Mouse (Mus musculus) right cerebral cortex, postnatal 4 days (tissue): ENCODE results near the gene Parpbp.

Source experiments
- DNase-seq: peaks from one replicate; pipeline ENCODE4 v3.0.0-alpha.2; 2022

Parpbp gene

GRCm38 (mm10) chr10:88146707-88147477 is at the start of gene Parpbp, which contains the start of gene Nup37:
Gene Parpbp (minus strand): TSS chr10:88146941.
Gene Nup37 (plus strand): TSS chr10:88146992.
- peak; percentile 91 for DNase-seq

- no peak for DNase-seq
These were observed 20.8 kb upstream of the Parpbp start for GRCm38 (mm10) chr10:88167438-88168077.

DNA sequence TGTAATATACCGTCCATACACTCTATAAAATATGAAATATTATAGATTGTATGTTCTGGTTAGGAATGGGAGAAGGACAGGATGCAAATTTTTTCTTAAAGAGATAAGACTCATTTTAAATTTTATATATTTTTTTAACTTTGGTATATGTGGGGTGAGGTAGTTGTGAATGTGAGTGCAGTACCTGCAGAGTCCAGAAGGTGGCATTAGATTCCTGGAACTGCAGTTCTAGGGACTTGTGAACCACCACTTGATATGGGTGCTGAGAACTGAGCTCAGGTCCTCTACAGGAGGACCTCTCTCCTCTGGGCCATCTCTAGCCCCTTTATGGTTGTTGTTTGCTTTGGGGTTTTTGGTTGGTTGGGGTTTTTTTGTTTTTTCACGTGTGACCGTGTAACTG is 19.4 kb upstream of the Parpbp start:
- no peak for DNase-seq

DNA sequence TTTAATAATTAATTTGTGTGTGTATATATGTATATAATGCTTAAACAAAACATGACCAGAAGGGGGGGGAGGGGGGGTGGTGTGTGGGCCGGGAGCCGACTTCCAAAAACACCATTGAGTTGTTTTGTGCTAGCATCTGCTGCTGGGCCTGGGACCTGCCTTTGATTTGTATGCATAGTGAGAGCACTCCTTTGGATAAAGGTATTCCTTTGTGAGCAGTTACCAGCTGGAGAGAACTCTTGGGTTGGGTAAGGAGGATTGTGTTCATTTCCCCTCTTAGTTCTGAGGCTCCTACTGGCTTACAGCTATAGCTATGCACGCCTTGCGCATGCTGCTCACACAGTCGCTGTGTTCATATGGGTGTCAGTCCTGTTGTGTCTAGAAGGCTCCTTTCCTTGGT is 15.9 kb upstream of the Parpbp start:
- DNase-seq: no peak

DNA sequence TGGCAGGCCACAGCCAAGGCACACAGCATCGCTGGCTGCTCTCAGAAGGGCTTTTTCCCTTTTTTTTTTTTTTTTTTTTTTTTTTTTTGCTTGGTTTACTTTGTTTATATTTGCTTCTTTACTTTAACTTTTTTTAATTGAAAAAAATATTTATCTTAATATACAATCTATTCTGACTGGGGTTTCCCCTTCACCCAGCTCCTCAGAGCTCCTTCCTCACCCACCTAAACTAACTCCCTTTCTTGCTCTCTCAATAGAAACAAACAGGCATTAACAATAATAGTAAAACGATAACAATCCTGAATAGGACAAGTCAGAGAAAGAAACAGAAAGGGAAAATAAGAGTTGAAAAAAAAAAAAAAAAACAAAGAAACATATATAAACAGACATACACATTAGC is 15.4 kb upstream of the Parpbp start:
- DNase-seq: no peak

- DNase-seq: no peak
These were observed 4.9 kb upstream of the Parpbp start for GRCm38 (mm10) chr10:88151658-88152057.

DNA sequence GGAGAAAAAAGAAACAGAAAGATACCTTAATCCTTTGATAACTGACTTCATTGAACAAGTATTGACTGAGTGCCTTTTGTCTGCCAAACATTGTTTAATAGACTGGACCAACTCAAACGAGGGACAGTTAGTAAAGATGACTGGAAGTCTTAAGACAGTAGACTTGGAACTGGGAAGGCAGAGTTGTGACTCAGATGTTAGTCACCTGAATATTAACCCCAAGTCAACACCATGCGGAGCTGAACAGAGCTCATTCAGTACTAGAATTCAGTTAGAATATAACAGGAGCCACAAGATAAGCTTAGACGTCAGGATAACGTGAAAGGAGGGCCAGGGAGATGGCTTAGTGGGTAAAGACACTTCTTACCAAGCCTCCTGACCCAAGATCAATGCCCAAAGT is 3.6 kb upstream of the Parpbp start:
- DNase-seq: no peak

DNA sequence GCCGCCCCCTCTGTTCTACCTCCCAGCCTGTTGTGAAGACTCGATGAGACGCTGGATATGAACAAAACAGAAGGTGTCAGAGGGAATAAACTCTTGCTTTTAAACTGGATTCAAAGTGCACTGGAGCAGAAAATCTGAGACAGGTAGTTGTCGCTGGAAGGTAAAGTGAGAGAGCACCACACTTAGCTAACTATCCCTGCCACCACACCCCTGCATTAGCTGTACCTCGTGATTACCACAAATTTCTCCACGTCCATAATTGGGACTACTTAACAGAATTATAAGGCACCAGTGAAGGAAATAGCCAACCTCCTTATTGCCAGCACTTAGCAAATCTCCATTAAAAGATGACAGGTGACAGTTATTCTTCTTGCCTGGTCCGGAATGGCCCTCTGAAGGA is 554 bp downstream of the Parpbp start:
- no peak for DNase-seq

GRCm38 (mm10) chr10:88135630-88136029 is 11.1 kb downstream of the Parpbp start:
- no peak for DNase-seq

DNA sequence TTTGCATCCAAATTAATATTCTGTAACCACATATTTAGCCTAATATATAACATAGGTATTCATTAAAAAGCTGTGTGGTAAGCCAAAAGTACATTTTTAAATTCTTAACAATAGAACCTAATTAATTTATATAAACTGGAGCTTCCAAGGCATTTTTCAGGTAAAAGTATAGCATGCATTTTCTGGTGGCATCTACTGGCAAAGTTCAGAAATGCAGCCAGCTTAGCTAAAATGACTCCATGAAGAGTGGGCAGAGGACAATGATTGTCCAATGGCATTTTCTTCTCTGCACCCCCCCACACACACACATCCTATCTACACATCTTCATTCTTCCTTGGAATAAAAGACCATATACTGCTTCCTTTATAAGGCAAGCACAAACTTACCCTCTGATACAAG is 27.0 kb downstream of the Parpbp start:
- DNase-seq: no peak

- no peak for DNase-seq
These were observed 33.5 kb downstream of the Parpbp start for GRCm38 (mm10) chr10:88113290-88113689.

GRCm38 (mm10) chr10:88106169-88106568 is 40.6 kb downstream of the Parpbp start:
- no peak for DNase-seq

DNA sequence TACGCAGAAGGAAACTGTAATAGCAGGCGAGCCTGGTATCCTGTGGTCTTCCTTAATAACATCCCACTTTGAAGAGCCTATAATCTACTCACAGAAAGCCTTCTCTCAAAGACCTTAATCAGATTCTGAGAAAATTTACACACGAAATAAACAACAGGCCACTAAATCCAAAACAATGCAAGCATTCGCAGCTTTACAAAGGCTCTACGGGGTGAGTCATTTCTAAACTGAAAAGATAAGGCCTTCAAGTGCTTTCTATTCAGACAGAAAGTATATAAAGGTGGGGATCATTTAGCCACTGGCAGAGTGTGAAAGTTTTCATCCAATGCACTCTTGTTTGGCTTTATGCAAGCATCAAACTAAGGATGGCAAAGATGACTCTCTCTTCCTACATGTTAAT is 56.0 kb downstream of the Parpbp start, which contains the start of gene Pmch:
Gene Pmch (plus strand): TSS at position 301 of the 400 bp plus-strand sequence.
- DNase-seq: no peak

- DNase-seq: no peak
These were observed 79.4 kb downstream of the Parpbp start for GRCm38 (mm10) chr10:88067377-88067776.

GRCm38 (mm10) chr10:88064872-88065271 is 81.9 kb downstream of the Parpbp start:
- DNase-seq: no peak

- DNase-seq: no peak
These were observed 83.3 kb downstream of the Parpbp start for GRCm38 (mm10) chr10:88063436-88063835.

- DNase-seq: peak; percentile 33
These were observed 89.6 kb downstream of the Parpbp start for GRCm38 (mm10) chr10:88056950-88057649.

DNA sequence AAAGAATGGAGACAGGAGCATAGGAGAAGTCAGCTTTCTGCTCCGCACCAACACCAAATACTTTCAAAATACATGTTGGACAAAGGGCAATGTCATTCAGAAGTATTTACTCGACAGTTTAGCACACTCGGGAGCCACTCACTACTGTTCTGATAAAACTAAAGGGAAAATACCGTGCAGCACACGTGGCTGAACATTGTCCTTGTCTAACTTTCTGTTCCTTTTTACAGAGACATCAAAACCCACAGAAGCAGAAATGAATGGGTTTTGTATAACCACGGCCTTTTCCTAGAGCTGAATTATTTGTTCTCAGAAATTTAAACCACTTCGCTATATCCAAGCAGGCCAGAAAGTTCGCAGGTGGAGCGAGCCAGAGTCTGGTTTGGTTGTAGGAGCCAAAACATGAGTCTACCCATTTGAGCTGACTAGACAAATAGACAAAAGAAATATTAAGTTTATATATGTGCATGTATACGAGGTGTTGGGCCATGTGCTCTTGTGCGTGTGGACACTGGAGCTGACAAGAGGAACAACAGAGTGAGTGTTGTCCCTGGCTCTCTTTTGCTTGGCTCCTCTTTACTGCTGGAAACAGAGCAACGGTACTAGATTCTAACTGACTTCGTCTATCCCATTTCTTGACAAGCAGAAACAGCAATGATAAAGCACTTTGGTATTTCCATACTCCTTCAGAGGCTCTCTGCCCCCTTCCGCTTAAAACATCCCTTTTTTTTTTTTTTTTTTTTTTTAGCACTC is 92.3 kb downstream of the Parpbp start:
- no peak for DNase-seq

DNA sequence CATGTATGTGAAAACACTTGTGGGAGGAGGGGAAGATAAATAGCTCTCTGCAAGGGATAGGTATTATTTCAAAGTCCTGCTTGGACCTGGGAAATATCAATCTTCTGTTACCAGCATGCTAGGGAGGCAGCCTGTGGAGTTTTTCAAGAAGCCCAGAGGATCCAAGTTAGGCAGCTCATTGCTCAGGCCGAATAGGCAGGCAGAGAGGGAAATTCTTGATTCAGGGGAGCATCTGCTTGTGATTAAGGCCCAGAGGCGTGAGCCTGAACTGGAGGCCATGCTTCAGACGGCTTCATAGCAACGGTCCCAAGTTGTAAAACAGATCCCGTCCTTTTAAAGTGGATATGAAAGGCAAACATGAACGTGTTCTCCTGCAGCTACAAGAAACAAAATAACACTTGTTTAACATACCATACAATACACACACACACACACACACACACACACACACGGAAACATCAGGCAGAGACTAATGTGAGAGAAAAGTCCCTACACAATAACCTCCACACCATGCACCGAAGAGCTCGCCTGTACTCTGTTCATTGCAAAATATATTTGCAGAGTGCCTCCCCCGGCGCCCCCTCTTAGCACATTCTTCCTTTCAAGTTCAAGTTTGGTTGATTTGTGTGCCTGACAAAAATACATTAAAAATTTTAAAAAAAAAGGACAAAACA is 100.5 kb downstream of the Parpbp start:
- DNase-seq: no peak

DNA sequence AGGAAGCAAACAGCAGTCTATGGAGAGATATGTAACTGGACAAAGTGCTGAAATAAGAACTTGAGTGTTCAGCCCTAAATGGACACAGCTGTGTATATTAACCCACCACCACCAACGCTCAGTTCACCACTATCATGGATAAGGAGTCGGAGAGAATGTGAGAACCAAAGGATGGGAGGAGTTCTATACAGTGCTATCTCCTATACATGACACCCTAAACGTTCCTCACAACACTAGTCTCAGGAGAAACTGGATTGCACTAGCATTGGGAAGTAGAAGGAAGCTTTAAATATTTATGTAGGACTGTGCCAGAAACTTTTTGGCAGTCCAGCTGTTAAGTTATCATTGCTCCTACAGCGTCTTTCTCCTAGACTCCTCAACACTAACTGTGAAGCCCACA is 102.4 kb downstream of the Parpbp start:
- no peak for DNase-seq
